Mouse (Mus musculus) spleen, postnatal 36 days (tissue): Measurements from ENCODE around the gene Olfr1252.

Source experiments
- DNase-seq, 2 experiments: peaks; one replicate each; pipeline ENCODE4 v3.0.0; 2022; ENCODE audit warnings: low spot score in 2 of 2, mixed read lengths in 1 of 2

Gene Olfr1252

DNA sequence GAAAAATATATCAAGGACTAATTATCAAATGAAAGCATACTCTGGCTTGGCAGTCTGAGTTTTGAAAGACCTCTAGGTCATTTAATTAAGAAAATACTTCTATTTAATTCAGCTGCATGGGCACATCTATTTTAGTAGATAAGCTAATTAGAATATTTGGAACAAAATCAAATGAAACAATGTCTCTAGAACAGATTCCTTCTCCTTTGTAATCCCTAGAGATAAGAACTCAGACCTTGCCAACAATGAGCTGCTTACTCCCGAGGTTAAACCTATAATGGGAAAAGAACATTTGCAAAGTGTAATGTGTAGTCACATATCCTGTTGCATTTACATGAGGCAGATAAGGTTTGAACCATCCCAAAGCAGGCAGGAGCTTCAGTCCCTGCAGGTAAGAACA lies at the start of gene Olfr1252:
Gene Olfr1252 (minus strand): TSS at position 101 of the 400 bp plus-strand sequence.
- no peak for DNase-seq

DNA sequence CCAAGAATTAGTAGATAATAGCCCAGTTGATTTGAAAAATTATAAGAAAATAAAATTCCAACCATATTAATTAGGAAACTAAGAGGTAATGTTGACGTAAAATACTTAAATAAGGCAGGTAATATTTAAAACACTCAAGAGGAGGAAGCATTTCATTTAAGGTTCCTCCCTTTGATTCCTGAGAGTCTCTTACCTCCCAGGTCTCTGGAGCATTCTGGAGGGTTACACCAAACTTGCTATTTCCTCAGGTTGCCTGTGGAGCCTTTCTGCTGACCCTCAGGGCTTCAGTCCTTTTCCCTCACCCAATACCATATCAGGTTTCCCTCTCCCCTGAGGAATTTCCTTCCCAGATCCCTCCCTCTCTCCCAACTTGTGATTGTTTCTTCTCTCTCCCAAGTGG lies 32.2 kb upstream of the Olfr1252 start, which contains the start of gene Olfr1253:
Gene Olfr1253 (minus strand): TSS at position 101 of the 400 bp plus-strand sequence.
- no peak for DNase-seq

- DNase-seq, result no peak
These were observed 32.8 kb downstream of the Olfr1252 start for GRCm38 (mm10) chr2:89691980-89692379.

- DNase-seq, result no peak
These were observed 53.0 kb downstream of the Olfr1252 start, which contains the start of gene Olfr1251 for GRCm38 (mm10) chr2:89671836-89672235. TSS of gene Olfr1251 (minus strand) at chr2:89671936.
